Mouse (Mus musculus) heart, postnatal 0 days (tissue): ENCODE results near the gene Dnhd1. TPM values are rescaled to one million over a fixed set of nuclear protein-coding genes. Genes with fewer than 3 reads are reported as not detected.

Source experiments
- ATAC-seq: fragments of 200-750 bp; cut with Nextera tagmentation; 2 replicates; pipeline ENCODE4 v1.8.0; 2017; ENCODE audit warnings: low read depth, moderate number of reproducible peaks, moderate library complexity; ENCODE audit not compliant: insufficient read depth
- DNase-seq: peaks from one replicate; pipeline ENCODE4 v3.0.0-alpha.2; 2016; ENCODE audit warnings: low spot score
- H3K27ac ChIP-seq: fragments of 300-500 bp; sonication (generic); 2 replicates; pipeline ENCODE4 v1.5.1; 2014; ENCODE audit warnings: low read depth, mild to moderate bottlenecking
- H3K27me3 ChIP-seq: fragments of 300-500 bp; sonication (generic); 2 replicates; pipeline ENCODE4 v1.6.1; 2014; ENCODE audit warnings: low read length, mixed read lengths; ENCODE audit not compliant: control insufficient read depth, insufficient read depth
- H3K36me3 ChIP-seq: fragments of 300-500 bp; sonication (generic); replicated peaks from 2 replicates; pipeline ENCODE4 v1.6.1; 2014; ENCODE audit warnings: low read length, mixed read lengths; ENCODE audit not compliant: control insufficient read depth, insufficient read depth
- H3K4me1 ChIP-seq: fragments of 300-500 bp; sonication (generic); 2 replicates; pipeline ENCODE4 v1.6.1; 2014; ENCODE audit warnings: antibody characterized with exemption; ENCODE audit not compliant: control insufficient read depth, insufficient read depth
- H3K4me2 ChIP-seq: fragments of 300-500 bp; sonication (generic); 2 replicates; pipeline ENCODE4 v1.6.1; 2014; ENCODE audit warnings: low read depth, mild to moderate bottlenecking, low read length, moderate library complexity
- H3K4me3 ChIP-seq: fragments of 300-500 bp; sonication (generic); 2 replicates; pipeline ENCODE4 v1.5.1; 2014; ENCODE audit warnings: low read depth, low read length
- H3K9ac ChIP-seq: fragments of 300-500 bp; sonication (generic); replicated peaks from 2 replicates; pipeline ENCODE4 v1.6.1; 2014; ENCODE audit warnings: low read depth, low read length, mixed read lengths
- H3K9me3 ChIP-seq: fragments of 300-500 bp; sonication (generic); replicated peaks from 2 replicates; pipeline ENCODE4 v1.6.1; 2016; ENCODE audit warnings: low read length; ENCODE audit not compliant: control insufficient read depth
- CTCF ChIP-seq: IDR thresholded peaks from 2 replicates; pipeline ENCODE4 v1.5.1; 2016; ENCODE audit warnings: antibody characterized with exemption, control low read depth, low read depth
- EP300 ChIP-seq: IDR thresholded peaks from 2 replicates; pipeline ENCODE4 v1.6.1; 2016; ENCODE audit warnings: antibody characterized with exemption, low read depth
- WGBS: fragments of 180-500 bp; shearing (Covaris S2); extraction: QIAGEN DNeasy Blood & Tissue Kit; methylation state at CpG from one replicate; pipeline ENCODE4 v1.1.7; 2014; 5-methylcytosine and 5-hydroxymethylcytosine counted together
- polyA plus RNA-seq: library from polyadenylated mRNA; unstranded; fragments of >200 nt; fragmentation: Nextera tagmentation; extraction: Ambion mirVana; gene quantifications from 2 replicates; pipeline ENCODE4 v1.2.1, GENCODE M21; 2015
- total RNA-seq: library from RNA; depleted of rRNA; stranded (reverse); fragments of >200 nt; gene quantifications from 2 replicates; pipeline ENCODE4 v1.2.3, GENCODE M21; 2014; ENCODE audit warnings: low replicate concordance

The Dnhd1 gene
- total and polyA plus RNA-seq, 2 experiments from 2014 or later: 0.03 to 1.9 TPM

- Histone ChIP-seq H3K36me3 (peaks cover 41% of the 10 kb centered on the region), H3K9me3 (no peaks in the 10 kb centered on the region)
- WGBS: under 1% methylated on average over 45 of the region's 45 CpGs
These were observed 10.3 kb upstream of the Dnhd1 start, which contains the start of the genes Arfip2 and Gm45799 for GRCm38 (mm10) chr7:105640233-105640893. Arfip2 (minus strand) TSS chr7:105640416. Gm45799 (plus strand) TSS chr7:105640552.

GRCm38 (mm10) chr7:105640894-105641255 is 9.8 kb upstream of the Dnhd1 start:
- Histone ChIP-seq H3K4me1 (peaks cover 22% of the 10 kb centered on the region), H3K9ac (peak overlapping the region; percentile 85), H3K4me2 (peak overlapping the region; percentile 92), H3K4me3 (peak overlapping the region; percentile 84), H3K27me3 (no peaks in the 10 kb centered on the region), H3K9me3 (no peaks in the 10 kb centered on the region), H3K27ac (peak overlapping the region; percentile 94), H3K36me3 (peaks cover 36% of the 10 kb centered on the region)
- no peak for DNase-seq
- peak; percentile 16; the same call in 1 of the 2 replicates for ATAC-seq
- no peak for TF ChIP-seq EP300
- no peak for TF ChIP-seq CTCF
- under 1% methylated on average over 18 of the region's 18 CpGs for WGBS

More at GRCm38 (mm10) chr7:105640233-105640893, 10.3 kb upstream of the Dnhd1 start, which contains the start of the genes Arfip2 and Gm45799:
- Histone ChIP-seq H3K9ac (peak within 1 kb of the TSS; percentile 85), H3K27ac (peak within 1 kb of the TSS; percentile 94), H3K27me3 (no peaks in the 10 kb centered on the region), H3K4me1 (peaks cover 22% of the 10 kb centered on the region), H3K4me3 (peak within 1 kb of the TSS; percentile 84), H3K4me2 (peak within 1 kb of the TSS; percentile 92)
- ATAC-seq (peak; percentile 97), DNase-seq (peak; percentile 99)
- no peak for TF ChIP-seq CTCF
- TF ChIP-seq EP300: no peak

GRCm38 (mm10) chr7:105641936-105642335 is 8.7 kb upstream of the Dnhd1 start:
- Histone ChIP-seq H3K4me1 (peaks cover 20% of the 10 kb centered on the region), H3K4me2 (peak overlapping the region; percentile 92), H3K4me3 (no peak overlapping the region), H3K36me3 (peaks cover 26% of the 10 kb centered on the region), H3K9me3 (no peaks in the 10 kb centered on the region), H3K27ac (peak overlapping the region; percentile 94), H3K9ac (no peak overlapping the region), H3K27me3 (no peaks in the 10 kb centered on the region)
- ATAC-seq (no peak), DNase-seq (no peak)
- 54% methylated on average over 3 of the region's 3 CpGs for WGBS
- TF ChIP-seq CTCF (no peak), EP300 (no peak)

- Histone ChIP-seq H3K27ac (no peak overlapping the region), H3K4me2 (no peak overlapping the region), H3K9me3 (no peaks in the 10 kb centered on the region), H3K9ac (no peak overlapping the region), H3K4me1 (no peaks in the 10 kb centered on the region), H3K36me3 (no peaks in the 10 kb centered on the region), H3K4me3 (no peak overlapping the region), H3K27me3 (no peaks in the 10 kb centered on the region)
- ATAC-seq (no peak), DNase-seq (no peak)
- WGBS: 17% methylated on average over 13 of the region's 13 CpGs
- TF ChIP-seq EP300: no peak
- no peak for TF ChIP-seq CTCF
These were observed 35.0 kb downstream of the Dnhd1 start for GRCm38 (mm10) chr7:105685541-105686197.

- H3K27ac ChIP-seq: no peak overlapping the region
- TF ChIP-seq EP300: no peak
- TF ChIP-seq CTCF: no peak
- H3K27me3 ChIP-seq: no peaks in the 10 kb centered on the region
- no peaks in the 10 kb centered on the region for H3K36me3 ChIP-seq
- H3K4me1 ChIP-seq: no peaks in the 10 kb centered on the region
- no peaks in the 10 kb centered on the region for H3K9me3 ChIP-seq
- no peak overlapping the region for H3K4me3 ChIP-seq
- 45% methylated on average over 1 of the region's 1 CpGs for WGBS
- H3K4me2 ChIP-seq: no peak overlapping the region
- no peak for ATAC-seq
- DNase-seq: no peak
- no peak overlapping the region for H3K9ac ChIP-seq
These were observed 40.2 kb downstream of the Dnhd1 start for GRCm38 (mm10) chr7:105690875-105691274.
